Comparison of ENCODE assay signal across 8 mouse cellular contexts in genomic region chr4:127987270-127987669, GRCm38 (mm10). TPM values are rescaled to one million over a fixed set of nuclear protein-coding genes. Genes with fewer than 3 reads are reported as not detected.
A peak's percentile ranks its signal among the peaks of the same experiment; 100 is the strongest.
DNase-seq lines count a peak whose midpoint lies in the region; ATAC-seq lines count a peak whose summit lies in the region.

No protein-coding gene starts in this region.

- peak; percentile 44 to 71 for DNase-seq in left cerebral cortex, postnatal 14 days (ENCODE audit: low spot score in 2 of 2)
- DNase-seq in left cerebral cortex, adult 11 months (ENCODE audit: low spot score): no peak
- DNase-seq in layer of hippocampus, postnatal 10 days (ENCODE audit: low spot score in 2 of 2): peak; percentile 35 to 39
- DNase-seq in right cerebral cortex, postnatal 25 days: peak; percentile 30
- DNase-seq in frontal cortex, postnatal 10 days (ENCODE audit: low spot score in 2 of 2): no peak
- no peak for DNase-seq in adrenal gland, postnatal 4 days (ENCODE audit: low spot score in 2 of 2)
- no peak for DNase-seq in heart, postnatal 25 days (ENCODE audit: low spot score)

- H3K4me2 ChIP-seq in embryonic facial prominence, embryonic 15.5 days (replicated peaks): peak overlapping the region; percentile 63

- intact Hi-C loops in left cerebral cortex, postnatal 14 days (cut with DNase I): loop anchor here (5.0 kb wide), 1 partner anchor 255 kb away; no protein-coding TSS in a partner anchor
- intact Hi-C loops in heart, postnatal 25 days (cut with DNase I): no loop called here

- peaks cover 14% of the 10 kb centered on the region for H3K4me1 ChIP-seq in embryonic facial prominence, embryonic 15.5 days

- no peaks in the 10 kb centered on the region for H3K9me3 ChIP-seq in embryonic facial prominence, embryonic 15.5 days (replicated peaks)

- H3K36me3 ChIP-seq in embryonic facial prominence, embryonic 15.5 days: no peaks in the 10 kb centered on the region

- peak overlapping the region; percentile 37; the same call in 1 of the 2 replicates for H3K4me3 ChIP-seq in embryonic facial prominence, embryonic 15.5 days (replicated peaks)

- ATAC-seq in embryonic facial prominence, embryonic 15.5 days (ENCODE audit: insufficient number of reproducible peaks, low FRiP score, low TSS enrichment, low read depth): no peak

- no peak overlapping the region for H3K9ac ChIP-seq in embryonic facial prominence, embryonic 15.5 days

- 3% methylated on average over 10 of the region's 10 CpGs for WGBS in embryonic facial prominence, embryonic 15.5 days

- H3K27ac ChIP-seq in embryonic facial prominence, embryonic 15.5 days (replicated peaks): no peak overlapping the region

- H3K27me3 ChIP-seq in embryonic facial prominence, embryonic 15.5 days: peaks cover 71% of the 10 kb centered on the region

RNA-seq across cellular contexts. Expression of gene Csmd2, which starts 0.4 kb away (rescaled TPM):
- 10 to 100 TPM; 56.9 to 61.3 TPM for total RNA-seq in left cerebral cortex, postnatal 14 days (2021)
- 0.07 and 0.19 TPM in 2 replicates for polyA plus RNA-seq in embryonic facial prominence, embryonic 15.5 days (2015; fragmentation: Nextera tagmentation; extraction: Ambion mirVana)
- total RNA-seq in layer of hippocampus, postnatal 10 days (2021): 10 to 100 TPM; 44.4 to 51.1 TPM
- total RNA-seq in adrenal gland, postnatal 4 days (2021): 1 to 10 TPM; 1.9 to 2.3 TPM
- total RNA-seq in heart, postnatal 25 days (2021): under 1 TPM; 0.03 to 0.06 TPM

RNA-seq across cellular contexts. Expression of gene CK137956, which starts 16.5 kb away (rescaled TPM):
- total RNA-seq in left cerebral cortex, postnatal 14 days (2021): 1 to 10 TPM; 1.9 to 3.7 TPM
- polyA plus RNA-seq in embryonic facial prominence, embryonic 15.5 days (2015; fragmentation: Nextera tagmentation; extraction: Ambion mirVana): not detected in 2 replicates
- 1 to 10 TPM; 2.0 to 2.2 TPM for total RNA-seq in layer of hippocampus, postnatal 10 days (2021)
- total RNA-seq in adrenal gland, postnatal 4 days (2021): not detected
- total RNA-seq in heart, postnatal 25 days (2021): not detected

Comparison
In these comparisons a context has a peak if more than half of its experiments do, and no peak if none do; other contexts are left out.
1. DNase-seq: peak in left cerebral cortex, postnatal 14 days (2 of 2), layer of hippocampus, postnatal 10 days (2 of 2) and right cerebral cortex, postnatal 25 days (single experiment); none in left cerebral cortex, adult 11 months (single experiment), frontal cortex, postnatal 10 days (0 of 2), adrenal gland, postnatal 4 days (0 of 2) and heart, postnatal 25 days (single experiment).
2. RNA of gene Csmd2, which starts 0.4 kb away (total RNA-seq): 56.9 to 61.3 TPM in left cerebral cortex, postnatal 14 days and 44.4 to 51.1 TPM in layer of hippocampus, postnatal 10 days; 1.9 to 2.3 TPM in adrenal gland, postnatal 4 days and 0.03 to 0.06 TPM in heart, postnatal 25 days; every median in the first group is over 10 times any median in the second.